Mouse (Mus musculus): ENCODE results near the gene Klhl25. TPM values are rescaled to one million over a fixed set of nuclear protein-coding genes. Genes with fewer than 3 reads are reported as not detected.
"Not testable (repeated sequence)": the region's sequence is repeated elsewhere in the genome, so short reads cannot be mapped to it uniquely, and the experiment has no call there.

Klhl25 gene
- total RNA-seq, 2 experiments from 2014 or later: 21.0 to 22.4 TPM

DNA sequence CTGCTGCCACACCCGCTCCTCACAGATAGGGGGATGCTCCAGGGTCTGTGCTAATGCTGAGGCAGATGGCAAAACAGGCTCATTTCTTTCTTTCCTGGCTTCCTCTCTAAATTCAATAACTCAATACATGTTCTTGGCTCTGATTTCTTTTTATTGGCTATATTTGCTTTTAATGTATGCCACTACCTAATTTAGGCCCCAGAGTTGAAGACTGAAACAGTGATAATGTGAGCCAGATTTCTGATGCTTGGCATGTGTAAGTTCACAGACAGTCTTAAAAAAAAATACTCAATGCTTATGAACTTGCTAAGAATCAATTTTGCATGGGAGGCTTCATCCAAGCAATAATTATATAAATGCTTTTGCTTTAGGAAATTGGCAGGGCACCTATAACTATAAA, 2.2 kb upstream of the Klhl25 start:
- DNase-seq: no peak

DNA sequence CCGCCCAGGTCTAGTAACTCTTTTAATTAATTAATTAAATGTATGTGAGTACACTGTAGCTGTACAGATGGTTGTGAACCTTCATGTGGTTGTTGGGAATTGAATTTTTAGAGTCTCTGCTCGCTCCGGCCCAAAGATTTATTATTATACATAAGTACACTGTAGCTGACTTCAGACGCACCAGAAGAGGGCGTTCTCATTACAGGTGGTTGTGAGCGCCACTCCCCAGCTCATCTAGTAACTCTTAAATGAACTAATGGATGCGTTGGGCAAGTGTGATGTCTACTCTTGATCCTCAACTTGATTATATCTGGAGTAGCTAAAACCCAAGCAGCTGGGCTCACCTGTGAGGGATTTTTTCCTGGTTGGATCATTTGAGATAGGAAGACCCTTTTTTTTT, 1.2 kb upstream of the Klhl25 start:
- no peak for DNase-seq

DNA sequence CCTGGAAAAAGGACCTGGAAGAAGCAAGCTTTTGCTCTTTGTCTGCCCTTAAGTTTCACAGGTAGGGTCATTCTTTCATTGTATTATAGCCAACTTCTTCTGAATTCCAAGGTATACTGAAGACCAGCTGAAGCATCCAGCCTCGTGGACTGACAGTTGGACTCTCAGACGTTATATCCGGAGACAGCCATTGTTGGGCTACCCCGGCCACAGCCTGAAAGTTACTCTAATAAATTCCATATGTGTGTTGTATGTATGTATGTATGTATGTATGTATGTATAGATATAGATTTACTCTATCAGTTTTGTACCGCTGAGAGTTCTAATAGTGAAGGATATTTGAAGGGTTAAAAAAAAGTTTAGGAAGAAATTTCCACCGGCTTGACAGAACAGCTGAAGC, 621 bp upstream of the Klhl25 start:
- DNase-seq: no peak

DNA sequence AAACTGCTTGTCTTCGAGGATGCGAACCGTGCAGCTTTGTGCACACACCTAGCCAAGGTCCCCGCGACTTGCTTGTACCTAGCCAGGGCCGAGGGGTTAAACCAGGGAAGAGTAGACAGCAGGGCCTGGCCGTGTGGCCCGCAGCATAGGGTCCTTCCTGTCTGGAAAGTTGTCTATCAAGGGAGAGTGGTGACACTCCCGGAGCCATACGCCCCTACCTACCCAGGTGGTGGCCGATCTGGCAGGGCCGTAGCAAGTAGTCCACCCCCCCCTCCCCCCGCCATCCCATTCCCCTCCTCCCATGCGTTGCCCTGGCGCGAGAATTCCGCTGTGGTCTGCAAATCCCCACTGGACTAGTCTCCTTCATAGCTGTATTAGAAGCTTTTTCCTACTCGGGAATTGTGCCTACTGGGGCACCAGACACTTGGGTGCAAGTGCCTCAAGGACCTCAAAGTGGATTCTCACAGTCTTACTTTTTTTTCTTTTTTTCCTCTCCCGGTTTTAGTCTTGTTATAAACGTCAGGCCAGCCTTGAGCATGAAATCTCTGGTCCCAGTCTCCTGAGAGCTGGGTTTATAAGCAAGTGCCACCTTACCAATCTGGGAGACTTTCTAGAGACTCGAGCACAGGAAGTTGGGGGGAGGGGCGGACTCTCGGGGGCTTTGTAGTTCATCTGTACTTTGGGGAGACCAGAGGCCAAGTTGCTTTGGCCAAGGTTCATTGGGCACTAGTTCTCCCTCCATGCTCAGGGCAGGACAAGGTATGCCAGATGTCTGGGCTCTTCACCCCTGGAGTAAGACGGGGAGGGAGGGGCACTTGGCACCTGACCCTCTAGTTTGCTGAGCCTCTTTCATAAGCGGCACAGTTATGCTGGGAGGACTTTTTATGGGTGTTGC, 913 bp downstream of the Klhl25 start:
- DNase-seq: peak; percentile 67

DNA sequence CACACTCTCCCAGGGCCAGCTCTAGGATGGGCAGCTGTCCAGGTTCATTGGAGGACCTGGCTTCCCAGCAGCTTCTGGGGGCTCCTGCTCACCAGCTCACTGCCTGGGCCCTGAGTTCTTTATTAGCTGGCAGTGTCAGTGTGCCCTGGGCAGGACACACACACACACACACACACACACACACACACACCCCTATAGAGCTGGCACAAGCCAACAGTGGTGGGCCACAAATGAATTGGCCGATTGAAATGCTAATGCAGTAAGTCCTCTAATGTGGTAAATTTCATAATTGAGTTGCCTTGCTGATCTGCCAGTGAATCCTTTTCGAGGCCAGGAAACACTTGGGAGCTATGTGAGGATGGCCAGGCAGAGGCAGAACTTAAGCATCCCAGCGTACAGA, 2.3 kb downstream of the Klhl25 start:
- DNase-seq: not testable (repeated sequence)

DNA sequence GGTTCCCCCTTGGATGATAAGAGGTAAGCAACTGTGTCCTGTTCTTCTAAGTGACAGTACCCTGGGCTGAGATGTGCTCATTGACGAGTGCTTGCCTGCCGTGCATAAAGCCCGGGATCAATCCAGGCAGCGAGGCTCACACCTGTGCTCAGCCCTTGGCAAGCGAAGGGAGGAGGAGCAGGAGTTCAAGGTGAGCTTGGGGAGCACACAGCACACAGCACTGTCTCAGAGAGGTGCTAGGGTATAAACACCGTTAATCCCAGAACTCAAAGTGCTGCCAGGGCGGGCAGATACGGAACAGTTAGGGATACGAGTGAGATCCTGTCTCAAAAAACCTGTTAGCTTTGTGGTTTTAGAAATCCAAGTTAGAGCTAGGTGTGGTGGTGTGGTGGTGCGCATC, 3.2 kb downstream of the Klhl25 start:
- DNase-seq: no peak

DNA sequence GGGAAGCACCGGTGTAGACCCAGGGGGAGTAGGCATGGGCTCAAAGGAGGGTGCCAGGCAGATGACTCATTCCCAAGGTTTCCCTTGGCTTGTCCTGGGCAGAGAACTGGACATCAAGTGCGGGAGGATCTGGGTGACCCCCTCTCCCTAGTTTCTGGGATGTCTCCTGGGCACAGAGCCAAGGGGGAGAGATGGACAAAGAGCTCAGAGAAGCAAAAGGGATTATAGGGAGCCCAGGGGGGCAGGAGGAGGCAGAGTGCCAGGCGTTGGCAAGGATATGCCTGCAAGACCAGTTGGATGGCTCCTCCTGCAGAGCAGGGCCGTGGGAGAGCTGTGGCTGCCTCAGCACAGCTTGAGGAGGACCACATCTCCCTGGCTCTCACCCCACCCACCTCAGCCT, 4.3 kb downstream of the Klhl25 start:
- DNase-seq: peak; percentile 75

DNA sequence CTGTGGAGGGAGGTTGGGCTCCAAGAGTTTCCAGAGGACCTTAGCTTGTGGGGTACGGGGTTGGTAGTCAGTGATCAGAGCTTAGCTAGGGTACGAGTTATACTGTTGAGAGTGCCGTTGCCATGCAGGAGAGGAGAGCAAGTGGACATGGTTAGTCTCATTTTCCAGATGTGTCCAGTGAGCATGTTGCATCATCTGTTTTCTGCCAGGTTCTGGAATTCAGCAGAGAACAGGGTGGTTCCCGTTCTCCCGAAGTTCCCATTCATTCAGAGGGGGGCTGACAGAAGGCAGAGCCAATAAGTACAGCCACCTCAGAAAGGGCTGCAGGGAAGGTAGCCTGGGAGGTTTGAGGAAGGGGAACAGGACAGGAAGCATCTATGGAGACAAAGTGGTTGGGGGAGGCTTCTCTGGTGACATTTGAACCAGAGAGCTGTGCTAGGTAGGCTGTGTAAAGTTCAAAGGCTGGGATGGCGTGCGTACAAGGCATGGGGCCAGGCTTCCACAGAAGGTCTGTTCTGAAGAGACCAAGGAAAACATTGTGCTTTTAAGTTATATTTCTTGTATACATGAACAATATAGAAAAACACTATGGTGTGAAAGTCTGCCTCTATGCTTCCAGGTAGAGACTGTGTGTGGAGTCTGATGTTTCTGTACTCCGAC, 5.2 kb downstream of the Klhl25 start:
- peak; percentile 44 for DNase-seq

DNA sequence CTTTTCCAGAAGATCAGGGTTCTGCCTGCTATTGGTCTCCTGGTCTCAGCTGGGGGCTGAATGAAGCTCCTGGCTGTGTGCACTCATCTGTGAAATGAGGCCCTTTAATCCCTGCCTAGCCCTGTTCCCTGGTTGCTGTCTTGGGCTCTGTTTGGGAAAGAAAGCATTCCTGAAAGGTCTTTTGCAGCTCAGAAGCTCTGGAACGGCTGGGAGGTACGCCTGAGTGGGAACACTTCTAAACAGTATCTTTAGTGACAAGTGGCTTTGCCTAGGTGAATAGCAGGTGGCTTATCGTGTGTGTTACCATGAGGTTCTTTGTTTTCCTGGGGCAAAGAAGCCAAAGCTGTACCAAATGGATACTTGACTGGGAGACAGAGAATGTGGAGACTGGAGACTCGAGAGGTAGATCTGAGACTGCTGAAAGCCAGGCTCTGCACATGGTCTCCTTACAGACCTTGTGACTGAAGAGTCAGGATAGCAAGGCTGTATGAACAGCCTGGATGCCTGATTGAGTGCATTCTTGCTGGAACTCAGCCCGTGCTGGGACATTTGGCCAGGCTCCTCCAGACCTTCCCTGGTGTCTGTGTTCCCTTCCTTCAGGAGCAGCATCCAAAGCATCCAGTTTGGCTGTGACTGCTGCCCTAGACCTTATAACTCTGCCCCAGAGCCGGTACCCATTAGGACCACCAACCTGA, 6.3 kb downstream of the Klhl25 start:
- DNase-seq: no peak

DNA sequence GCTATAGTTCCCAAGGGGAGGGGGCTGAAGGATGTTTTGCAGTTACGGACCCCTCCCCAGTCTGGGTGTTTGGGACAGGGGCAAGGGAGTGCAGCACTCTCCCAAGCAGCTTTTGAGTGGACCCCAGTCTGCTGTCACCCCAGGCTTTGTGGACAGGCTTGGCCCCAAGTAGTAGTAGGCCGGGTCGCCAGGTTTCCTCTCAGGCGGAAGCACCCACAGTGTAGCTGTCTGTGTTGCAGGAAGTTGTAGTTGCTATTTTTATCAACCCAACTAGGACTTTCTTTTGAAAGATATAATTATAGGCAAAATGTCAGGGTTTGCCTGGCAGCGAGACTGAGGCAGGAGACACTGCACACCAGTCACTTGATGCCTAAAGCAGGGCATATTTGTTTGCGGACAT, 6.9 kb downstream of the Klhl25 start:
- peak; percentile 31 for DNase-seq

DNA sequence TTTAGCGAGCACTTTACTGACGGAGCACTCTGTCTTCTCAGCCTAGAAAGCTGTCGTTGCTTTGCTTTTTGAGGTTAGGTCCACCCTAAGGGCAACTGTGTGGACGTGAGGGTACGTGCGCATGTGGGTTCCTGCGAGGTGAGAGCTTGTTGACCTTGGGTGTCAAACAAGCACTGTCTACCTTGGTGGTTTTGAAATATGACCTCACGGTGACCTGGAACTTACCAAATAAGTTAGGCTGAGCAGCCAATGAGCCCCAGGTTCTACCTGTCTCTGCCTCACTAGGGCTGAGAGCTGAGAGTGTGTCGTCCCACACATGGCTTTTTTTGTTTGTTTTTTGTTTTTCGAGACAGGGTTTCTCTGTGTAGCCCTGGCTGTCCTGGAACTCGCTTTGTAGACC, 8.1 kb downstream of the Klhl25 start:
- DNase-seq: no peak

DNA sequence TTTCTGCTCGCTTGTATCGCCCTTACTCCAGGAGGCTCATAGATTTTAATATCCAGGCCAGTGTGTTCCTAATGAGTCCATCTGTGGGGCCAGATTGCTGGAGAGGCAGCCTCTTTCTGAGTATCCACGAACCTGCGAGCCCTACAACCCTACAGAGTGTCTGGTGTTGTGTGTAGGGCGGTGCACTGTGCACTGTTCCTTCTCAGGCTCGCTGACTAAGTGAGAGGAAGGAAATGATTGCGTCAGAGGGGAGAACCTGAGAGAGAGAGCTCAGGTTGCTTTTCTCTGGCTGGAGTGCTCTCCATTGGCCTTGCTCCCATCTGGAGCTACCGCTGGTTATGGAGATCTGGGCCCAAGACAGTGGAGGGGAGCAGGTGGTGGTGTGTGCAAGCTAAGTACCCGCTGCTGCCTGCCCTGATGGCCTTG, 11.7 kb downstream of the Klhl25 start:
- peak; percentile 23 for DNase-seq

DNA sequence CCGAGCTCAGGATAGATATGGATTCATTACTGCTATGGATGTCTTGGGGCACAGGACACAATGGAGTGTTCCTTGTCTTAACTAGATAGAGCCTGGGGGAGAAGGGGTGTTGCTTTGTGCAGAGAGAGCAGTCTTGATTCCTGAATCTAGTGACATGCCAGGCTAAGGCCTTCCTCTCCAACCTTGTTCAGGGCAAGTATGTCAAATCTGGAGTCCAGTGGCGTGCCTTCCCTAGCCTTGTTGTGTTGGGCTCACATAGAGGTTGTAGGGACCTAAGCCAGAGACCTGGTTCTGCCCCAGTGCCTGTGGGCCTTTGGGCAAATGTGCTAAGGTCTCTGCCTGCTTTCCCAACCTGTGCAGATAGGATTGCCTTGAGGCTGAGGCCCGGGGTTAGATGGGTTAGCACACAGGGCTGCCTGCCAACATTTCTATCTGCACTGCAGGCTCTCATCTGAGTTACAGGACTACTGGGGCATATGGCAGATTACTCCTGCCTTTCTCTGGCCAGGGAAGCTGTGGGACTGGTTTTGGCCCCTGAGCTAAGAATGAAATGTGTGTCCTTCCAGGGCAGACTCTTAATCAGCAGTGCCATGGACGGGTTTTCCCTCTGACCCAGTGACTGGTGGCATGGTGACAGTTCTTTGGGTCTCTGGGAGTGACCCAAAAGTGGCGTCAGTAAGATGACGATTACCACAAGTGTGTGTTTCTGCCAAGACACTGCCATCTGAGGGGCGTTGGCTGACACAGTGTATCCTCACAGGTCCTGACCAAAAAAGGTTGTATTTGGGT, 13.7 kb downstream of the Klhl25 start:
- DNase-seq: peak; percentile 52

DNA sequence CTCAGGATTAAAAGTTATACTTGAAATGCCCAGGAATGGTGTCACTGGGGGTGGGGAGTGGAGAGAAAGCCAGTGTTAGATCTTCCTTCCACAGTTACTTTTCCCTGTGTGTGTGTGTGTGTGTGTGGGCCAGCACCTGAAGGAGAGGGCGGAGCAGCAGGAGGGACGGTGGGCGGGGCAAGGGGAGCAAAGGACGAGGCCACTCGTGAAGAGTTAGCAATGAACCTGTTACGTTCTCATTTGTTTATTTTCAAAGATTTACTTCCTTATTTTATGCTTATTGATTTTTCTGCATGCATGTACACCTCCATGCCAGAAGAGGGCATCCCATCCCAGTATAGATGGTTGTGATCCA, 14.3 kb downstream of the Klhl25 start:
- DNase-seq: not testable (repeated sequence)

DNA sequence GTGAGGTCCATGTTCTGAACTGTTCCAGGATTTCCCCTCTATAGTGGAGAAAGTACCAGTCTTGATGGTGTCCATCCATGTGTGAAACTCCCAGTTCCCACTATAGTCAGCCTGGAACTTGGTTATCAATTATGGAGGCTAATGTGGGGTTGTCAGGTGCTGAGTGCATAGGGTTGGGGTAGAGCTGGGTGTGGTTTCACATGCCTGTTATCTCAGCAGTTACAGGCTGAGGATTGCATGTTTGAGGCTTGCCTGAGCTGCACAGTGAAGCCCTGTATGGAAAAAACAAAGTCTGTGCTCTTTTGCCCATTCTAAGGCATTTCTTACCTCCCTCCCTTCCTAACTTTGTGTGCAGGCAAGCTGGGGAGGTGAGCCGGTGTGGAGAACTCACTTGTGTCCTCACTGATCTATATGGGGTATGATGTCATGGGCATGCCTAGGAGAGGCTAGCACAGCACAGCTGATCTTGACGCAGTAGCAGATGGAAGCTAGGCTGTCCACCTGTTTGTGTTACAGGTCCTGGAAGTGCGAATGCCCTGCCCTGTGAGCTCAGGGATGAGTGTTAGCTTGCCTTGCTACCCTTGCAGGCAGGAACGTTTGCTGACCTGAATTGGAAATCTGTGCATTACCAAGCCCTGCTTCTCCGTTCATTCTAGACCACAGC, 15.3 kb downstream of the Klhl25 start:
- DNase-seq: not testable (repeated sequence)

DNA sequence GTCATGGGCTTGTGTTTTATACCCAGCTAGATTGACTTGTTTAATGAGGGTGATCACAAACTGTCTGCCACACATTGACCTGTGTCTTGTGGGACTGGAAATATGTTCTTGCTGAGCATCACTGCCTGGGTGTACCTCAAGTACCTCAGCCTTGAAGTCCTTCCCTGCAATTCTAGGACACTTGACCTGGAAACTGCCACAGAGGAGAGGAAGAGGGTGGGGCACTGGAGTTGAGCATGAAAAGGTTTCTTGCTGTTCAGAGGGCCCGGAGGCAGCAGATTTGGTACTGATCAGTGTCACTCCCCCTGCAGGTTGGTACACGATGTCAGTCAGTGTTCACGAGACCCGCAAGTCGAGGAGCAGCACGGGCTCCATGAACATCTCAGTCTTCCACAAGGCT, 16.9 kb downstream of the Klhl25 start:
- no peak for DNase-seq

DNA sequence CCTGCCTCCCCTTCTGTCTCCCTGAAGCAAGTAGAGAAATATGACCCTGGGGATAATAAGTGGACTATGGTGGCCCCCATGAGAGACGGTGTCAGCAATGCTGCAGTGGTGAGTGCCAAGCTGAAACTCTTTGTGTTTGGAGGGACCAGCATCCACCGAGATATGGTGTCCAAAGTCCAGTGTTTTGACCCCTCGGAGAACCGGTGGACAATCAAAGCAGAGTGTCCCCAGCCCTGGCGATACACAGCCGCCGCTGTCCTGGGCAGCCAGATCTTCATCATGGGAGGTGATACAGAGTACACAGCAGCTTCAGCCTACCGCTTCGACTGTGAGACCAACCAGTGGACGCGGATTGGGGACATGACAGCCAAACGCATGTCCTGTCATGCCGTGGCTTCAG, 18.4 kb downstream of the Klhl25 start:
- no peak for DNase-seq

DNA sequence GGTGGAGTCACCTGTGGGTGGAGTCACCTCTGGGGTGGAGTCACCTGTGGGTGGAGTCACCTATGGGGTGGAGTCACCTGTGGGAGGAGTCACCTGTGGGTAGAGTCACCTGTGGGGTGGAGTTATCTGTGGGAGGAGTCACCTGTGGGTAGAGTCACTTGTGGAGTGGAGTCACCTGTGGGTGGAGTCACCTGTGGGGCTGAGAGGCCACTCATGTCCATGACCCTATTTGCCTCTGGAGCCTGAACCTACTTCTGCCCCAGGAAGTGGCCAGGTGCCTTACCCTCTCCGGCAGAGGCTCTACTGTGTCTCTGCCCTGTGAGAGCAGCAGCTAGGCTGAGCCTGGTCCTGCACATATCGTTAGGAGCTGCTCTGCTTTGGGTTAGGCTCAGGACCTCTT, 20.6 kb downstream of the Klhl25 start:
- DNase-seq: no peak

DNA sequence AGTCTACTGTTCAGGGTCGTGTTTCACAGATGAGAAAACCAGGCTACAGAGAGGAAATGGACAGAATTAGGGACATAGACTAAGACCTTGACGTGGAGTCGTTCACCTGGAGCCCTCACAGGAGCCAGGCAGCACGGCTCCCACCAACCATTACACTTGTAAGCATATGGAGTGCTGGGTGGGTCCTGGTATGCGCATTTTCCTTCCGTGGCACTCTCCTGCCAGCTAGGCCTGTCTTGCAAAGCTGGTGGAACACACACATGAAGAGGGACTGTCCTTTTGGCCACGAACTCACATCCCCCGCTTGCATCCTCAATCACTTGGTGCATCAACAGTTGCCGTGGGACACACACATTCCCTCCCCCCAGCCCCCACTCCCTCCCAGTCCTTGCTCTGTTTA, 22.4 kb downstream of the Klhl25 start:
- DNase-seq: no peak

DNA sequence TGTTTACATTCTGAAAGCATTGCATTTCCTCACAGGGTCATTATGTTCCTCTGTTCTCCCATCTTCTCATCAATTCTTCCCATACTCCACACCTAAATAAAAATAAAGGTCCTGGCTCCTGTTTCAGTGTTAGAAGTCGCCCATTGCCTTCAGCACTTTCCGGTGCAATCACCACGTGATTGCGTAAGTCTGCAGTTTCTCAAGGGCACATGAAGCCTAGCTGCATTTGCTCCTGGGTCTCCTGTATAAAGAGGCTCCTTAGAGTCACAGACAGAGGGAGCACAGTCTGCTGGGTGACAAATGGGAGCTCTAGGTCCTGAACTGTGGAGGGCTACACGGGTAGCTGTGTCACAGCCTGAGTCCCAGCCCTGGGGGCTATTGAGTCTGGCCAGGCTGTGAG, 24.1 kb downstream of the Klhl25 start:
- peak; percentile 34 for DNase-seq

DNA sequence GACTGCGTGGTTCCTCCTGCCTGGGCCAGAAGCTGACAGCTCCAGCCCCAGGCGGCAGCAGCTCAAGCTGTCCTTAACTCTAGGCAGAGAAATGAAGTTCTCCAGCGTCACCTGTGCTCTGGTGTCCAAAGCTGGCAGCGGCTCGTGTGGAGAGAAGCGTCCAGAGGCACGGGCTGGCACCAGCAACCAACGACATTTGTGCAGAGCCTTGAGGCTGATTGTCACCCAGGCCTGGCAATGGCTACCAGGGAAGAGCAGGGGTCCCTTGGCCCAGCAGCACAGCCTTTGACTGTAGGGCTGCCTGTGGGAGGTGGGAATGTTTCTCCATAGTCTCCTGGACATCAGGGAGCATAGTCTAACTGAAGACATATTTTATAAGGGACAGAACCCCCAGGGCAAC, 24.6 kb downstream of the Klhl25 start:
- no peak for DNase-seq

DNA sequence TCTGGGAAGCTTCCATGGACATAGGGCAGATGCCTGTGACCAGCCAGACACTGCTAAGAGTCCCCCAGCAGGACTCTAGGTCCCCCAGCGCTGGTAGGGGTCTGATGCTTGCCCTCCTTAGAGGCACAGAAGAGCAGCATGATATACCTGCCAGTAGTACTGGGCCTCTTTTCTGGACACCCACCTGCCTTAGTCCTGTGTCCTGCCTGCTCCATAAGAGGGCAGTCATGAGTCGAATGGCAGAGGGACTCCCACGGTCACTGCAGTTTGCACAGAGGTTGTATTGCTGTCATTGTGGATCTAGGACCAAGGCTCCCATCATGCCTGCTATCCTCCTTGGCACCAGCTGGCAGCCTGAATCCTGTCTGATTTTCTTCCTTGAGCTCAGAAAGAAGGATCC, 25.1 kb downstream of the Klhl25 start:
- no peak for DNase-seq

Measured in adrenal gland, postnatal 10 days (tissue).